12 mouse cellular contexts compared by ENCODE assay signal in the genomic region with DNA sequence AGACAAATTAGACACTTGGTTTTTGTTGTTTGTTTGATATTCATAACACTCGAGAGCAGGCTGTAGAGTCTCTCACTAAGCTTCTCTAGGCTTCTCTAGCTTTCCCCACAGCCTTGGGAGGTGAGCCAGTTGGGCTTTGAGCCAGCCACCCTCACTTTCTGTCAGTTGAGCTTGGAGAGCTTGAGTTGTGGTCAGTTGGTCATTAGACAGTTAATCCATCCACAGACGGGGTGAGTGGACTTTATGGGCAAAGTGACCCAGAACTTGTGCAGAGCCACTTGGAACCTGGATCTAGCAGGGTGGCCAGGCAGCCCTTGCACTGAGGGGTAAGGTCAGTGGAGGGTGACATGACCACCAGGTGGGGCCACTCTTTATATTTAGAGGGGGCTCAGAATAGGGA.
DNase-seq lines count a peak whose midpoint lies in the region; TF ChIP-seq lines count a peak whose summit lies in the region.
"Had no signal": no experiment of that assay in that cellular context is flagged by ENCODE, and none has a peak within 500 bp of the region (broad histone marks: within the 10 kb centered on the region; RNA-seq: fewer than 3 reads in every experiment).

No protein-coding gene starts in this region.

- H3K4me3 ChIP-seq in olfactory bulb, adult 2 months (ENCODE audit: insufficient read depth, low read depth, low read length) = no peak overlapping the region
- H3K4me3 ChIP-seq: erythroblast, embryonic 14.5 days; hindbrain, embryonic 15.5 days; midbrain, embryonic 15.5 days; neural tube, embryonic 13.5 days had no signal

- TF ChIP-seq CTCF in olfactory bulb, adult 2 months (IDR thresholded peaks at IDR 0.05; ENCODE audit: insufficient read depth, low read depth, low read length) = no peak

- WGBS in olfactory bulb, adult 2 months = 43% methylated on average over 2 of the region's 2 CpGs

- TF ChIP-seq POLR2A in olfactory bulb, adult 2 months (IDR thresholded peaks at IDR 0.05; ENCODE audit: insufficient read depth, low read depth, low read length) = no peak

- H3K27ac ChIP-seq in olfactory bulb, adult 2 months (ENCODE audit: insufficient read depth, low read depth, low read length) = peak overlapping the region; percentile 71
- H3K27ac ChIP-seq: hindbrain, embryonic 15.5 days; midbrain, embryonic 15.5 days; neural tube, embryonic 13.5 days had no signal

- H3K4me1 ChIP-seq in olfactory bulb, adult 2 months (ENCODE audit: control insufficient read depth, insufficient read depth, low read length) = peaks cover 70% of the 10 kb centered on the region
- H3K4me1 ChIP-seq: hindbrain, embryonic 15.5 days; midbrain, embryonic 15.5 days had no signal

- peak; percentile 79 for DNase-seq in lung, postnatal 10 days
- no peak for DNase-seq in lung, postnatal 25 days (ENCODE audit: low spot score)
- peak; percentile 75 for DNase-seq in adipocyte (ENCODE audit: low spot score)
- DNase-seq in adrenal gland, postnatal 36 days = peak; percentile 89 to 91
- DNase-seq in left cerebral cortex, postnatal 25 days (ENCODE audit: low spot score in 2 of 2) = no peak
- DNase-seq in left cerebral cortex, adult 9 months (ENCODE audit: low spot score in 2 of 2) = no peak
- DNase-seq: cerebellum, adult 11 months had no signal

- intact Hi-C loops in left cerebral cortex, postnatal 25 days (cut with DNase I) = no loop called here

Comparison
In these comparisons a context has a peak if more than half of its experiments do, and no peak if none do; other contexts are left out.
1. DNase-seq: peak in lung, postnatal 10 days (single experiment), adipocyte (single experiment) and adrenal gland, postnatal 36 days (2 of 2); none in lung, postnatal 25 days (single experiment), left cerebral cortex, postnatal 25 days (0 of 2) and left cerebral cortex, adult 9 months (0 of 2).